Mouse (Mus musculus) heart, postnatal 0 days (tissue): ENCODE results near the gene Zbtb21.

Experiments used
- CTCF ChIP-seq: IDR thresholded peaks from 2 replicates; pipeline ENCODE4 v1.5.1; 2016; ENCODE audit warnings: antibody characterized with exemption, control low read depth, low read depth
- EP300 ChIP-seq: IDR thresholded peaks from 2 replicates; pipeline ENCODE4 v1.6.1; 2016; ENCODE audit warnings: antibody characterized with exemption, low read depth

DNA sequence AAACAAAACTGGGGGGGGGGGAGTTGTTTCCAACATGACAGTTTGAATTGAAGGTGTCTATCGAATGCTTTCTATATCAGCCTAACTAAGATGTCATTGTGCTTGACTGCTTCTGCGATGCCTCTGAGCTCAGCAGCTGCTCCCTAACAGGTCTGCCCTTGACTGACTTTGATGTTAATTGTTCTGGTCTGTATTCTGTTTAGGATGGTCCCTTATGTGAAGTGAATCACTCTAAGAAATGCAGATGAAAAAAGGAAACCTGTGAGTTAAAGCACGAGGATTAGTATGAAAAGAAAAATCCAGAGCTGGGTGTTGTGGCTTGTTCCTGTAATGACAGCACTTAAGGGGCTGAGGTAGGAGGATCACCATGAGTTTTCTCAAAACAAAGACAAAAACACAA, 26.6 kb downstream of the Zbtb21 start:
- no peak for TF ChIP-seq CTCF
- TF ChIP-seq EP300: no peak
